In genomic region chr4:155802741-155803339, GRCm38 (mm10) we compare ENCODE assay signal across 8 mouse cellular contexts. TPM values are rescaled to one million over a fixed set of nuclear protein-coding genes. Genes with fewer than 3 reads are reported as not detected.
A peak's percentile ranks its signal among the peaks of the same experiment; 100 is the strongest.
DNase-seq lines count a peak whose midpoint lies in the region; ATAC-seq lines count a peak whose summit lies in the region.

TSS of gene Mrpl20 (plus strand) at chr4:155802878.

- peak; percentile 72 for ATAC-seq in intestine, embryonic 16.5 days
- ATAC-seq in megakaryocyte progenitor cell, adult 5-6 weeks (replicated peaks; ENCODE audit: poor library complexity) = peak; percentile 65

- peaks cover 7% of the 10 kb centered on the region; the same call in 1 of the 2 replicates for H3K36me3 ChIP-seq in intestine, embryonic 16.5 days (ENCODE audit: control insufficient read depth, insufficient read depth, low read length)

- H3K27ac ChIP-seq in intestine, embryonic 16.5 days (ENCODE audit: low read length) = peak within 1 kb of the TSS; percentile 80

- 7% methylated on average over 12 of the region's 12 CpGs for whole genome bisulfite sequencing in intestine, embryonic 16.5 days

- H3K4me3 ChIP-seq in intestine, embryonic 16.5 days (ENCODE audit: low read length) = peak within 1 kb of the TSS; percentile 92

- peak; percentile 51 for DNase-seq in thymus, postnatal 0 days (ENCODE audit: low spot score)
- no peak for DNase-seq in thymus, postnatal 10 days (ENCODE audit: low spot score in 2 of 2)
- DNase-seq in c-Kit-positive CD71-positive TER-119-negative erythroid progenitor cells, embryonic 14.5 days (ENCODE audit: low read depth) = peak; percentile 42
- DNase-seq in gastrocnemius, postnatal 4 days (ENCODE audit: low spot score in 2 of 2) = no peak
- no peak for DNase-seq in ovary, postnatal 36 days (ENCODE audit: low spot score)
- DNase-seq in kidney, adult 18-20 months = no peak

- peaks cover 15% of the 10 kb centered on the region for H3K4me1 ChIP-seq in intestine, embryonic 16.5 days (ENCODE audit: control insufficient read depth, insufficient read depth, low read length)

- H3K9ac ChIP-seq in intestine, embryonic 16.5 days (ENCODE audit: low read depth, low read length) = peak within 1 kb of the TSS; percentile 85

- H3K27me3 ChIP-seq in intestine, embryonic 16.5 days (replicated peaks; ENCODE audit: control insufficient read depth, insufficient read depth, low read length) = no peaks in the 10 kb centered on the region

- peak within 1 kb of the TSS; percentile 78 for H3K4me2 ChIP-seq in intestine, embryonic 16.5 days (ENCODE audit: low read depth, low read length)

- H3K9me3 ChIP-seq in intestine, embryonic 16.5 days (ENCODE audit: control insufficient read depth, low read length) = no peaks in the 10 kb centered on the region

RNA-seq across cellular contexts. Expression of gene Mrpl20, which starts in this region (rescaled TPM):
- polyA plus RNA-seq in thymus, postnatal 0 days (2015; fragmentation: Nextera tagmentation; extraction: Ambion mirVana) = 283 and 286 TPM in 2 replicates
- 10 to 100 TPM; 61.5 to 67.5 TPM for total RNA-seq in gastrocnemius, postnatal 4 days (2021)
- polyA plus RNA-seq in intestine, embryonic 16.5 days (2015; fragmentation: Nextera tagmentation; extraction: Ambion mirVana) = 210 and 226 TPM in 2 replicates
- 203 and 210 TPM in 2 replicates for total RNA-seq in megakaryocyte progenitor cell, adult 5-6 weeks (2015)
- total RNA-seq in megakaryocyte progenitor cell, adult 5-6 weeks (2017) = 70.0 and 102 TPM in 2 replicates

Comparison
In these comparisons a context has a peak if more than half of its experiments do, and no peak if none do; other contexts are left out.
1. DNase-seq: peak in thymus, postnatal 0 days (single experiment) and c-Kit-positive CD71-positive TER-119-negative erythroid progenitor cells, embryonic 14.5 days (single experiment); none in thymus, postnatal 10 days (0 of 2), gastrocnemius, postnatal 4 days (0 of 2), ovary, postnatal 36 days (single experiment) and kidney, adult 18-20 months (single experiment).